Comparison of ENCODE assay signal across 41 mouse cellular contexts in the genomic region with DNA sequence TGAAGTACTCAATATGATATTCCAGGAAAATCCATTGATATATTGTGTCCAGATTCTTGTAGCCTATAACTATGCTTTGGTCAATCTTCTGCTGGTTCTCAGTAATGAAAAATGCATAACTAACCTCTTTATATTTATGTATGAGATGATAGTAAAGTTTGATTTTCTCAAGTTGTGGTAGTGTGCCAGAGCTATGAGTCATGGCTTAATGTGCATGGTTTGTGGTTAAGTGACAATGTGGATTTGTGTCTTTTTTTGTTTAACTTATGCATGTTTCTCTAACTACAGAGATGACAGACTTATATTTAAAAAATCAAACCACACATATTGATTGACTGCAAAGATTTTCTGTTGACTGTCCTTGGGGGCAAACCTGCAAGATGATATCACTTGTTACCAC. TPM values are rescaled to one million over a fixed set of nuclear protein-coding genes. Genes with fewer than 3 reads are reported as not detected.
"Had no signal": no experiment of that assay in that cellular context is flagged by ENCODE, and none has a peak within 500 bp of the region (broad histone marks: within the 10 kb centered on the region; RNA-seq: fewer than 3 reads in every experiment).

No protein-coding gene starts in this region.

- H3K4me3 ChIP-seq: heart, embryonic 10.5 days; heart, embryonic 12.5 days; hindbrain, embryonic 10.5 days; hindbrain, embryonic 12.5 days; intestine, embryonic 15.5 days; layer of hippocampus, adult 2 months; left cerebral cortex, adult 2 months; limb, embryonic 10.5 days; limb, embryonic 12.5 days; liver, embryonic 13.5 days; liver, embryonic 15.5 days had no signal

- H3K27me3 ChIP-seq: heart, embryonic 12.5 days; hindbrain, embryonic 12.5 days; intestine, embryonic 15.5 days; limb, embryonic 12.5 days; liver, embryonic 13.5 days; liver, embryonic 15.5 days had no signal

- H3K36me3 ChIP-seq: heart, embryonic 10.5 days; heart, embryonic 12.5 days; hindbrain, embryonic 10.5 days; hindbrain, embryonic 12.5 days; intestine, embryonic 15.5 days; limb, embryonic 10.5 days; limb, embryonic 12.5 days; liver, embryonic 13.5 days; liver, embryonic 15.5 days had no signal

- DNase-seq: gastrocnemius, postnatal 14 days; gastrocnemius, postnatal 36 days; heart, adult 18-20 months; heart, postnatal 10 days; heart, postnatal 4 days; kidney, adult 18-20 months; kidney, adult 8-10 months; kidney, postnatal 10 days; kidney, postnatal 25 days; kidney, postnatal 4 days; liver; liver, embryonic 13.5 days; liver, postnatal 0 days had no signal

RNA-seq across cellular contexts. Expression of a gene that starts 49.7 kb away (rescaled TPM):
- total RNA-seq: gastrocnemius, adult 8-10 months; gastrocnemius, postnatal 14 days; gastrocnemius, postnatal 36 days; granulocyte monocyte progenitor cell, adult 5-6 weeks; heart, adult 18-20 months; heart, adult 8-10 months; heart, postnatal 10 days; heart, postnatal 25 days; heart, postnatal 4 days; layer of hippocampus, adult 2 months; layer of hippocampus, postnatal 10 days; layer of hippocampus, postnatal 25 days; left cerebral cortex, adult 2 months; left cerebral cortex, postnatal 14 days; left cerebral cortex, postnatal 36 days had no signal
- polyA plus RNA-seq: heart, embryonic 10.5 days; heart, embryonic 12.5 days; heart, embryonic 14.5 days; heart, embryonic 16.5 days; hindbrain, embryonic 10.5 days; hindbrain, embryonic 12.5 days; hindbrain, embryonic 14.5 days; hindbrain, embryonic 16.5 days; inflammation-experienced regulatory T-cells, adult 6 months; intestine, embryonic 15.5 days; intestine, postnatal 0 days; kidney, embryonic 14.5 days; kidney, embryonic 16.5 days; limb, embryonic 10.5 days; limb, embryonic 12.5 days; limb, embryonic 14.5 days; liver, embryonic 11.5 days; liver, embryonic 13.5 days; liver, embryonic 15.5 days; liver, postnatal 0 days had no signal
